Mouse (Mus musculus) stomach, postnatal 0 days (tissue): Measurements from ENCODE around the gene Pirb.

Experiments used
- CTCF ChIP-seq: IDR thresholded peaks from 2 replicates; pipeline ENCODE4 v1.5.1; 2016; ENCODE audit warnings: antibody characterized with exemption, low read depth, mild to moderate bottlenecking, moderate library complexity
- EP300 ChIP-seq: optimal IDR thresholded peaks from 2 replicates; pipeline ENCODE3; 2016; ENCODE audit warnings: antibody characterized with exemption

GRCm38 (mm10) chr7:3703148-3703878, 16.9 kb downstream of the Pirb start:
- TF ChIP-seq CTCF (no peak), EP300 (no peak)
